Mouse (Mus musculus): ENCODE data around the gene Brd7.

Gene Brd7

DNA sequence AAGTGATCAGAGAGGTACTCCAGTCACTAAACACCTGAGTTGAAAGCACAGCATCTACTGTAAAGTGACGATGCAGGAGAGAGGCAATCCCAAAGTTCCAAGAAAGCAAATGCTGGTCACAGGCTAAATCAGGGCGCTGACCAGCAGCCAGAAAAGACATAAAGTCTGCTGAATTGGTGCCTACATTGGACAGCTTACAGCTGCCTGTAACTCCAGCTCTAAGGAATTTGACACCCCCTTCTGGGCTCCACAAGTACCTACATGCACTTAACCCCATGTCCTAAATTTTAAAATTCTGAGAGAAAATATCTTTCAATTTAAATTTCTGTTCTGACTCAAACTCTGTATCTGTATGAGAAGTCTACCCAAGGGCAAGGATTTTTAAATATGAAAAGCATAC lies 2.0 kb downstream of the Brd7 start:
- in situ Hi-C loops (cut with MboI; ENCODE audit: unreplicated experiment in 2 of 2) = loop anchor here (5.0 to 25.0 kb wide), 5 partner anchors 88 to 395 kb away; partner anchors contain the start of genes Adcy7 (in 1 of the 2) and Heatr3 (in 1 of the 2)

- in situ Hi-C loops (cut with MboI; ENCODE audit: unreplicated experiment in 2 of 2) = loop anchor here (5.0 to 25.0 kb wide), 4 partner anchors 86 to 347 kb away; partner anchors contain the start of genes Adcy7 (in 1 of the 2) and Heatr3 (in 1 of the 2)
Observed at GRCm38 (mm10) chr8:88357946-88358345, 4.0 kb downstream of the Brd7 start.

- in situ Hi-C loops (cut with MboI; ENCODE audit: unreplicated experiment in 2 of 2) = loop anchor here (5.0 to 25.0 kb wide), 4 partner anchors 85 to 347 kb away; partner anchors contain the start of genes Adcy7 (in 1 of the 2) and Heatr3 (in 1 of the 2)
Observed at GRCm38 (mm10) chr8:88357226-88357933, 4.6 kb downstream of the Brd7 start.

DNA sequence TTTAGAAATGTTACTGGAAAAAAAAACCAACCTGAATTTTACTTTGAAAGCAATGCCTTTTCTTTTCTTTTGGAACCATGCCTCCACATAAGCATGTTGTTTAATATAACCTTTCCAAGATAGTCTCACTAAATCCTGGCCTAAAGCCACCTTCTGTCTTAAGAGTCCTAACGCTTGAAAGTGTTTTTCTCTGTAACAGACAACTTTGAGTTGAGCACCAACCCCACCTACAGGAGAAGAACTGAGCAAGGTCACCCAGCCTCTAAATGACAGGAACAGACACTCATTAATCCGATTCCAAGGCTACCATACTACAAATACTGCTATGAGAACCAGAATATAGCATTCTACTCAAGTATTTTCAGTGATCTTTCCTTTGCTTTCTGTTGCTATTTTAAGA lies 12.9 kb downstream of the Brd7 start:
- in situ Hi-C loops (cut with MboI; ENCODE audit: unreplicated experiment in 2 of 2) = no loop called here

DNA sequence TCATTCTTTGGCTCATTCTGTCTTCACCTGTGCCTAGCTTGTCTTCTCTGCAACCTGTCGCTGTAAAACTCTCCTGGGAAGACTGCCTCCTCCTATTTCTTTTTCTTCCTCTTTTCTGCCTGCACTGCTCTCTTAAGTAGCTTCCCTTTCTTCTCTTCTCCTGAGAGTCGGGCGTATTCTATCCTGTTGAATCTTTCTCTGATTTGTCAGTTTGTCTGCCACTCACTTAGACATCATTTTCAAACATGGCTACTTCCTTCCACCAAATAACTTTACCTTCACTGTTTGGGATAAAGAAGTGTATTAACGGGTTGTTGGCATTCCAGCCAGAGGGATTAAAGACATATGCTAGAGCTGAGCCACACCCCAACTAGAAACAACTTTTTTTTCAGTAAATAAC lies 20.0 kb downstream of the Brd7 start:
- in situ Hi-C loops (cut with MboI; ENCODE audit: unreplicated experiment in 2 of 2) = no loop called here

DNA sequence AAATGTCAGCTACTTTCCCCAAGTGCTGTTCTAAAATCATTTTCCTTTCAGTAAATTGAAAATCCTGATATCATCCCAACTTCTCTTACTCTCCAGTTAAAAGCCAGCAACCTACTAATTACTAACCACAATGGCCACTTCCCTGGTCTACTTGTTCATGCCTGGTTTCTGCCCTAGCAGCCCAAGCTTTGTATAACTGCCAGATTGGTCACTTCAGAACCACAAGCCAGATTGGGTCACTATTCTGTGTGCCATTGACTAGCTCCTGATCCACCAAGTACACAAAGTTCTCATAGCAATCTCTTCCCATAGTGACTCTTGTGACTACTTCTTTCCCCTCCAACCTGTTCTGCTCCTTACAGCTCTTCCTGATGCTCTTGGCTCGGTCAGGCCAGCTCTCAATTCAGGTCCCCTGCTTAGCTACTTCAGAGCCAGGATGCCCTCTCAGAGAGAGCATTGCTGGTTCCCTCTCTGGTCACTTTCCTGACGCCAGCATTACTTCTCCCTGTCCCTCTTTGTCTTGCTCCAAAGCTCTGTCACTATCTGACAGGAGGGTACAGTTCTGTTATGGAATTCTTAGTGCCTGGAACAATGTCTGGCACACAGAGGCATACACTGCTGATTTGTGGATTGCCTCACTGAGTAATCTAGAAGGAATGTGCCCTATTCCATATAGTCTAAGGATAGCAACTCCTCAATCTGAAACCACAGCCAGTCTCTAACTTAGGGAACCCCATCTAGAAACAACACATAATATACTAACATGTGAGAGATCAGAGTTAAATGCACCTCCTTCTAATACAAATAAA lies 21.9 kb downstream of the Brd7 start:
- in situ Hi-C loops (cut with MboI; ENCODE audit: unreplicated experiment in 2 of 2) = no loop called here

DNA sequence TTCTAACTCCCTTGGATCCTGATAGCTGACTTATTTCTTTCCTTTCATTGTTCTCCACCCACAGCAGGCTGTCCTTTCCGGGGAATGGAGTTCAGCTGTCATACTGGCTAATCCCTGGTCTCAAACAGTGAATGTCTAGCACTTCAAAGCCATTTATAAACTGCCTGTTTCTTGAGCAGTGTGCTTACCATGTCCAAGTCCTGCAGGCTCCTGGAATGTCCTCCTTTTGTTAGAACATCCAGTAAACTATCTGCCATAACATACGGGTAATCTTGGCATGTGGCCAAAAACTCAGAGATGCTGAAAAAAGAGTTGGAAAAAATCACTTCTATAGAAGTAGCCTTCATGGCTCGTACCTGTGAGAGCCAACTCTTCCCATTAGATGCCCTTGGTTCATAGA lies 22.8 kb downstream of the Brd7 start:
- in situ Hi-C loops (cut with MboI; ENCODE audit: unreplicated experiment in 2 of 2) = no loop called here

DNA sequence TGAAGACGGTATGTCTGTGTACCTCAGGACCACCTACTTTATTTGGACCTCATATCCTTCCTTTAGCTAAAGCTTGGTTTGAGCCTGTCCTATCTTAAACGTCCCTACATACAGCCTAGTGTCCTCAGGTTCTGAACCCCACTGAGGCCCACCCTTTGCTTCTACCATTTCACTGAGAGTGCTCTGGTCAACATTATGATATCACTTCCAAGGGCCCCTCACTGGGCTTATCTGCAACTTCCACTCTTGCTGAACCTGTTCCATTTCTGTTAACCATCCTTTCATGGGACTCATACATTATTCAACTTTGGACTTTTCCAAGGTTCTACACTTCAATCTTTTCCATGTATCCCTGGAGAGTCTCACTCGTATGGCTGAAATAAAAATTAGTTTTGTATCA lies 27.0 kb downstream of the Brd7 start:
- in situ Hi-C loops (cut with MboI; ENCODE audit: unreplicated experiment in 2 of 2) = no loop called here

GRCm38 (mm10) chr8:88334384-88334783 lies 27.6 kb downstream of the Brd7 start:
- in situ Hi-C loops (cut with MboI; ENCODE audit: unreplicated experiment in 2 of 2) = no loop called here

GRCm38 (mm10) chr8:88330816-88331215 lies 31.2 kb downstream of the Brd7 start:
- in situ Hi-C loops (cut with MboI; ENCODE audit: unreplicated experiment in 2 of 2) = no loop called here

- in situ Hi-C loops (cut with MboI; ENCODE audit: unreplicated experiment in 2 of 2) = loop anchor here in 1 of 2 experiments (10.0 kb wide), 1 partner anchor 54 kb away; the partner anchor contains the start of gene Adcy7
Observed at GRCm38 (mm10) chr8:88328689-88329088, 33.3 kb downstream of the Brd7 start.

DNA sequence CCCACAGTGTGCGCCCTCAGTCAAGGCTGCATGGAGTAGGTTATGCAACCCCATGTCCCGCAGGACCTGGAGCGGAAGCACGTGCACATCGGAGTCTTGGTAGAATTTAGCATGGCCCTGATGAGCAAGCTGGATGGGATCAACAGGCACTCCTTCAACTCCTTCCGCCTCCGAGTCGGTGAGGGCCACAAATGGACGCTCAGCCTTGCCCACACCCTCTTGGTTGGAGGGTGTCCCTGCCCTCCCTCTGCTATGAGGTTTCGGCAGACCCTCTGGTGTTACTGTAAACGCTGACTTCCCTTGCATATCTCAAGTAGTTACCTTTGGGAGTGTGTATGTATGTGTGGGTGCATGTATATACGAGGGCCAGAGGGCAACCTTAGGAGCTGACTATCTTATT lies 35.7 kb downstream of the Brd7 start:
- in situ Hi-C loops (cut with MboI; ENCODE audit: unreplicated experiment in 2 of 2) = loop anchor here in 1 of 2 experiments (10.0 kb wide), 1 partner anchor 52 kb away; the partner anchor contains the start of gene Adcy7

DNA sequence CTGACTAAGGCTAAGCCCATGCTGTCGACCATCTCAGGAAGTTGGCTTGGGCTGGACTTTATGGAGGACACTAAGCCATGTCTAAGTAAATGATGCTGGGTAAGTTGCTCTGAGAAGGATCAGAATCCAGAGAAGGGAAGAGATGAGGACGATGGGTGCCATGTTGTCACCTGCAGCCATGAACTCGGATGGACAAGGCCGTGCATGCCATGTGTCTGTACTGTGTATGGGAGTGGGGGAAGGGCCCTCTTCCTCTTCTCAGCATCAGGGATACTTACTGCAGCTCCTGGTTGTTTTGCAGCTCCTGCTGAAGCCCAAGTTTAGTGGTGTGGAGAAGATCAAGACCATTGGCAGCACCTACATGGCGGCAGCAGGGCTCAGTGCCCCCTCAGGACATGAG lies 36.2 kb downstream of the Brd7 start:
- in situ Hi-C loops (cut with MboI; ENCODE audit: unreplicated experiment in 2 of 2) = loop anchor here in 1 of 2 experiments (10.0 kb wide), 1 partner anchor 51 kb away; the partner anchor contains the start of gene Adcy7

DNA sequence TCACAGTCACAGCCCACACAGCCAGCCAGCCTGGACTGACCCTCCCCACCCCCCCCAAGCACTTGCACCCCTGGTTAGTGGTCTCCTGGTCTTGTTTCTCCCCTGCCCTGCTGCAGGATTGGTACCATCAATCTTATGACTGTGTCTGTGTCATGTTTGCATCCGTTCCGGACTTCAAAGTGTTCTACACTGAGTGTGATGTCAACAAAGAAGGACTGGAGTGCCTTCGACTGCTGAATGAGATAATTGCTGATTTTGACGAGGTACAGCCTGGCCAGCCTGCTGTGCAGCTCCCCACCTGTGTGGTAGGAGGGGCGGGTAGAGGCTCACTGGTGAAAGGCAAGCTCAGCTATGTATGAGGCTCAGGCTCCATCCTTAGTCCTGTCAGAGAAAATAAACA lies 36.7 kb downstream of the Brd7 start:
- in situ Hi-C loops (cut with MboI; ENCODE audit: unreplicated experiment in 2 of 2) = loop anchor here in 1 of 2 experiments (10.0 kb wide), 1 partner anchor 50 kb away; the partner anchor contains the start of gene Adcy7

GRCm38 (mm10) chr8:88324760-88325159 lies 37.2 kb downstream of the Brd7 start:
- in situ Hi-C loops (cut with MboI; ENCODE audit: unreplicated experiment in 2 of 2) = loop anchor here in 1 of 2 experiments (10.0 kb wide), 1 partner anchor 50 kb away; the partner anchor contains the start of gene Adcy7

- in situ Hi-C loops (cut with MboI; ENCODE audit: unreplicated experiment in 2 of 2) = loop anchor here in 1 of 2 experiments (10.0 kb wide), 1 partner anchor 49 kb away; the partner anchor contains the start of gene Adcy7
Observed at GRCm38 (mm10) chr8:88323523-88323922, 38.5 kb downstream of the Brd7 start.

DNA sequence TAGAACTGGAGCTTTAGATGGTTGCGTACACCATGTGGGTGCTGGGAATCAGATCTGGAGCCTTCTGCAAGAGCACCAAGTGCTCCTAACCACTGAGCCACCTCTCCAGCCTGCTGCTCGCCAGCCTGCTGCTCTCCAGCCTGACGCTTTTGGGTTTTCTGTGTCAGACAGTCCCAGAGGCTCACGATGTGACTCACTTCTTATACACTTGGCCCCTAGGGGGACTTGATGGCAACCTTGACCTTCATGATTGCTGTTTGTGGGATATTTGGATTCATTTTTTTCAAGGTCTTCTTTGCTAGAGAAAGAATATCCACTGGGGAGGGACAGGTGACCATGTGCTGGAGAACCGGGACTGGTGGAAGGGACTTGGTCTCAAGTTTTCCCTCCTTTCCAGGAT lies 40.6 kb downstream of the Brd7 start:
- in situ Hi-C loops (cut with MboI; ENCODE audit: unreplicated experiment in 2 of 2) = loop anchor here in 1 of 2 experiments (10.0 kb wide), 1 partner anchor 47 kb away; the partner anchor contains the start of gene Adcy7

GRCm38 (mm10) chr8:88320134-88320533 lies 41.9 kb downstream of the Brd7 start:
- in situ Hi-C loops (cut with MboI; ENCODE audit: unreplicated experiment in 2 of 2) = loop anchor here in 1 of 2 experiments (10.0 kb wide), 1 partner anchor 45 kb away; the partner anchor contains the start of gene Adcy7

DNA sequence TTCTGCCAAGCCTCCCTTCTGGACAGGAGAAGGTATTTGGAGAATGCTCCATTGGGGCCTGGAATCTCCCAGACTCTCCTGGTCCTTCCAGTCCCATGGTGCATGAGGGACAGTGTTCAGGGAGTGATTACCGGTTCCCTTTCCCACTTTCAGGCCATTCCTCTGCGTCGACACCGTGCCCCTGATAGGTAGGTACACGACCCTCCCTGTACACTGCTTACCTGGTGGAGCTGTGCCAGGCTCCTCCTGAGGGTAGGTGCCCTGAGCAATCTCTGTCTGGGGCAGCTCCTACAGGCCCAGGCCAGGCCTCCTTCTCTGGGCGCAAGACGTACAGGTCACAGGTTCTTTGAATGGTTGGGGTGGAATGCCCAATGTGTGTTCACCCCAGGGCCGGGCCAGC lies 43.8 kb downstream of the Brd7 start:
- in situ Hi-C loops (cut with MboI; ENCODE audit: unreplicated experiment in 2 of 2) = no loop called here

DNA sequence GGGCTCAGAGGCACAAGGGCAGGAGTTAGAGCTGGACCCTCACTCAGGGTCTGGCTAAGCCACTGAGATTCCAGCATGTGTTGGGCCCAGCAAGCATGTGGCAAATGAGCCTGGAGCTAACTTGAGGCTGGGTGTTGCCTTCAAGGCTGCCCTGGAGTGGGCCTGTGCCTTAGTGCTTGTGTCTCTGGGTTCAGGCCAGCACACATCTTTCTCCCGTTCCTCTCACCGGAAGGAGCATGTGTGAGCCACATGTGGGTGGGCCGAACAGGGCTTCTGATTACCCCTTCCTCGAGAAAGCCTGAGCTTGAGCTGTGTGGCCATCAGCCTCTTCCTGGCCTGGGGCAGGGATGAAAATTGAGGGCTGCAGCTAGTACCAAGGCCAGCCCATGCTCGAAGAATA lies 44.7 kb downstream of the Brd7 start:
- in situ Hi-C loops (cut with MboI; ENCODE audit: unreplicated experiment in 2 of 2) = no loop called here

Data from v-Abl transformed pro-B cells (cell line).